Mouse (Mus musculus): ENCODE measurements around the gene Extl2. TPM values are rescaled to one million over a fixed set of nuclear protein-coding genes. Genes with fewer than 3 reads are reported as not detected.

Extl2 gene
- polyA plus RNA-seq (2015; fragmentation: Nextera tagmentation; extraction: Ambion mirVana) = 4.8 and 6.7 TPM in 2 replicates

- peak; percentile 93 for ATAC-seq (ENCODE audit: low read depth)
- under 1% methylated on average over 67 of the region's 67 CpGs for WGBS (ENCODE audit: insufficient replicate concordance)
Observed at GRCm38 (mm10) chr3:116006978-116007940, at the start of gene Extl2, which contains the start of gene Slc30a7. Extl2 (plus strand) TSS chr3:116007462. Slc30a7 (minus strand) TSS chr3:116007406.

GRCm38 (mm10) chr3:115961311-115962027 is 45.8 kb upstream of the Extl2 start:
- Histone ChIP-seq H3K27me3 (no peaks in the 10 kb centered on the region), H3K4me3 (replicated peaks) (no peak overlapping the region), H3K9ac (no peak overlapping the region), H3K9me3 (replicated peaks) (no peaks in the 10 kb centered on the region), H3K36me3 (peaks cover 7% of the 10 kb centered on the region; the same call in 1 of the 2 replicates), H3K4me2 (no peak overlapping the region), H3K27ac (no peak overlapping the region), H3K4me1 (replicated peaks) (no peaks in the 10 kb centered on the region)
- no peak for ATAC-seq (ENCODE audit: low read depth)
- DNase-seq = no peak
- 80% methylated on average over 11 of the region's 11 CpGs for WGBS (ENCODE audit: insufficient replicate concordance)

More at GRCm38 (mm10) chr3:116006978-116007940, at the start of gene Extl2, which contains the start of gene Slc30a7:
- Histone ChIP-seq H3K4me1 (replicated peaks) (peaks cover 28% of the 10 kb centered on the region), H3K9me3 (replicated peaks) (no peaks in the 10 kb centered on the region), H3K9ac (peak within 1 kb of the TSS; percentile 81), H3K4me2 (peak within 1 kb of the TSS; percentile 96), H3K27ac (peak within 1 kb of the TSS; percentile 77), H3K4me3 (replicated peaks) (peak within 1 kb of the TSS; percentile 72), H3K36me3 (peaks cover 15% of the 10 kb centered on the region; the same call in 1 of the 2 replicates), H3K27me3 (no peaks in the 10 kb centered on the region)
- peak; percentile 64 for DNase-seq

- Histone ChIP-seq H3K36me3 (peaks cover 7% of the 10 kb centered on the region; the same call in 1 of the 2 replicates), H3K9ac (no peak overlapping the region), H3K4me2 (no peak overlapping the region), H3K4me1 (replicated peaks) (no peaks in the 10 kb centered on the region), H3K27me3 (no peaks in the 10 kb centered on the region), H3K27ac (no peak overlapping the region), H3K4me3 (replicated peaks) (no peak overlapping the region), H3K9me3 (replicated peaks) (no peaks in the 10 kb centered on the region)
- DNase-seq = no peak
- WGBS (ENCODE audit: insufficient replicate concordance) = 74% methylated on average over 4 of the region's 4 CpGs
- ATAC-seq (ENCODE audit: low read depth) = no peak
Observed at GRCm38 (mm10) chr3:115962028-115962415, 45.2 kb upstream of the Extl2 start.

- WGBS (ENCODE audit: insufficient replicate concordance) = 78% methylated on average over 1 of the region's 1 CpGs
- ATAC-seq (ENCODE audit: low read depth) (no peak), DNase-seq (no peak)
- H3K9me3 ChIP-seq (replicated peaks) = no peaks in the 10 kb centered on the region
- no peaks in the 10 kb centered on the region for H3K4me1 ChIP-seq (replicated peaks)
- no peaks in the 10 kb centered on the region; the same call in 1 of the 2 replicates for H3K36me3 ChIP-seq
- H3K27me3 ChIP-seq = no peaks in the 10 kb centered on the region
- no peak overlapping the region for H3K4me3 ChIP-seq (replicated peaks)
- no peak overlapping the region for H3K4me2 ChIP-seq
- no peak overlapping the region for H3K9ac ChIP-seq
- no peak overlapping the region for H3K27ac ChIP-seq
Observed at GRCm38 (mm10) chr3:115963597-115963996, 43.7 kb upstream of the Extl2 start.

GRCm38 (mm10) chr3:115964071-115964470 is 43.2 kb upstream of the Extl2 start:
- Histone ChIP-seq H3K4me2 (no peak overlapping the region), H3K4me1 (replicated peaks) (no peaks in the 10 kb centered on the region), H3K4me3 (replicated peaks) (no peak overlapping the region), H3K9me3 (replicated peaks) (no peaks in the 10 kb centered on the region), H3K27ac (no peak overlapping the region), H3K27me3 (no peaks in the 10 kb centered on the region), H3K9ac (no peak overlapping the region), H3K36me3 (no peaks in the 10 kb centered on the region; the same call in 1 of the 2 replicates)
- ATAC-seq (ENCODE audit: low read depth) = no peak
- 91% methylated on average over 5 of the region's 5 CpGs for WGBS (ENCODE audit: insufficient replicate concordance)
- DNase-seq = no peak

GRCm38 (mm10) chr3:115968745-115969530 is 38.3 kb upstream of the Extl2 start:
- no peaks in the 10 kb centered on the region for H3K27me3 ChIP-seq
- no peak for DNase-seq
- peaks cover 19% of the 10 kb centered on the region for H3K36me3 ChIP-seq
- H3K27ac ChIP-seq = no peak overlapping the region
- H3K4me3 ChIP-seq (replicated peaks) = no peak overlapping the region
- no peak overlapping the region for H3K9ac ChIP-seq
- no peaks in the 10 kb centered on the region for H3K9me3 ChIP-seq (replicated peaks)
- no peak overlapping the region for H3K4me2 ChIP-seq
- 84% methylated on average over 10 of the region's 10 CpGs for WGBS (ENCODE audit: insufficient replicate concordance)
- H3K4me1 ChIP-seq (replicated peaks) = no peaks in the 10 kb centered on the region
- no peak for ATAC-seq (ENCODE audit: low read depth)

- Histone ChIP-seq H3K4me2 (no peak overlapping the region), H3K27me3 (no peaks in the 10 kb centered on the region), H3K36me3 (peaks cover 32% of the 10 kb centered on the region), H3K9ac (no peak overlapping the region), H3K4me3 (replicated peaks) (no peak overlapping the region), H3K9me3 (replicated peaks) (no peaks in the 10 kb centered on the region), H3K4me1 (replicated peaks) (no peaks in the 10 kb centered on the region), H3K27ac (no peak overlapping the region)
- DNase-seq (no peak), ATAC-seq (ENCODE audit: low read depth) (no peak)
- 90% methylated on average over 20 of the region's 20 CpGs for WGBS (ENCODE audit: insufficient replicate concordance)
Observed at GRCm38 (mm10) chr3:115971045-115971785, 36.0 kb upstream of the Extl2 start.

GRCm38 (mm10) chr3:115971891-115972646 is 35.2 kb upstream of the Extl2 start:
- 78% methylated on average over 14 of the region's 14 CpGs for WGBS (ENCODE audit: insufficient replicate concordance)
- H3K4me2 ChIP-seq = no peak overlapping the region

GRCm38 (mm10) chr3:115974228-115974627 is 33.0 kb upstream of the Extl2 start:
- DNase-seq (no peak), ATAC-seq (ENCODE audit: low read depth) (no peak)
- Histone ChIP-seq H3K27ac (no peak overlapping the region), H3K27me3 (no peaks in the 10 kb centered on the region), H3K9me3 (replicated peaks) (no peaks in the 10 kb centered on the region), H3K36me3 (peaks cover 50% of the 10 kb centered on the region), H3K4me1 (replicated peaks) (no peaks in the 10 kb centered on the region), H3K4me3 (replicated peaks) (no peak overlapping the region), H3K9ac (no peak overlapping the region), H3K4me2 (no peak overlapping the region)
- WGBS (ENCODE audit: insufficient replicate concordance) = 75% methylated on average over 6 of the region's 6 CpGs

More at GRCm38 (mm10) chr3:115971891-115972646, 35.2 kb upstream of the Extl2 start:
- DNase-seq (no peak), ATAC-seq (ENCODE audit: low read depth) (no peak)
- H3K9ac ChIP-seq = no peak overlapping the region
- H3K27ac ChIP-seq = no peak overlapping the region
- no peaks in the 10 kb centered on the region for H3K27me3 ChIP-seq
- H3K36me3 ChIP-seq = peaks cover 38% of the 10 kb centered on the region
- no peak overlapping the region for H3K4me3 ChIP-seq (replicated peaks)
- H3K9me3 ChIP-seq (replicated peaks) = no peaks in the 10 kb centered on the region
- H3K4me1 ChIP-seq (replicated peaks) = no peaks in the 10 kb centered on the region

- peaks cover 54% of the 10 kb centered on the region for H3K36me3 ChIP-seq
- H3K4me1 ChIP-seq (replicated peaks) = no peaks in the 10 kb centered on the region
- H3K4me2 ChIP-seq = no peak overlapping the region
- no peak overlapping the region for H3K27ac ChIP-seq
- no peaks in the 10 kb centered on the region for H3K27me3 ChIP-seq
- 83% methylated on average over 10 of the region's 10 CpGs for WGBS (ENCODE audit: insufficient replicate concordance)
- H3K9ac ChIP-seq = no peak overlapping the region
- no peak overlapping the region for H3K4me3 ChIP-seq (replicated peaks)
- DNase-seq (no peak), ATAC-seq (ENCODE audit: low read depth) (no peak)
- no peaks in the 10 kb centered on the region for H3K9me3 ChIP-seq (replicated peaks)
Observed at GRCm38 (mm10) chr3:115974995-115975394, 32.3 kb upstream of the Extl2 start.

Measured in liver, embryonic 13.5 days (tissue).